Mouse (Mus musculus): ENCODE measurements around the gene Itih2. TPM values are rescaled to one million over a fixed set of nuclear protein-coding genes. Genes with fewer than 3 reads are reported as not detected.
A peak's percentile ranks its signal among the peaks of the same experiment; 100 is the strongest.

The Itih2 gene
- polyA plus RNA-seq, 1 experiment from 2014 or later: 0.41 TPM

GRCm38 (mm10) chr2:10100471-10100870 is 30.7 kb downstream of the Itih2 start:
- Histone ChIP-seq H3K27me3 (no peaks in the 10 kb centered on the region), H3K4me3 (no peak overlapping the region), H3K9ac (no peak overlapping the region), H3K9me3 (replicated peaks) (no peaks in the 10 kb centered on the region), H3K4me1 (no peaks in the 10 kb centered on the region), H3K4me2 (no peak overlapping the region), H3K36me3 (ENCODE audit: poor library complexity, severe bottlenecking) (no peaks in the 10 kb centered on the region), H3K27ac (no peak overlapping the region)
- ATAC-seq: no peak
- 59% methylated on average over 2 of the region's 2 CpGs for WGBS

- H3K27ac ChIP-seq: no peak overlapping the region
- no peak overlapping the region for H3K4me3 ChIP-seq
- WGBS: 39% methylated on average over 9 of the region's 9 CpGs
- no peaks in the 10 kb centered on the region for H3K4me1 ChIP-seq
- peak; percentile 50 for ATAC-seq
- peaks cover 4% of the 10 kb centered on the region for H3K36me3 ChIP-seq (ENCODE audit: poor library complexity, severe bottlenecking)
- H3K4me2 ChIP-seq: no peak overlapping the region
- no peaks in the 10 kb centered on the region for H3K9me3 ChIP-seq (replicated peaks)
- H3K9ac ChIP-seq: no peak overlapping the region
- no peaks in the 10 kb centered on the region for H3K27me3 ChIP-seq
Measured at GRCm38 (mm10) chr2:10098598-10099215, 32.5 kb downstream of the Itih2 start.

GRCm38 (mm10) chr2:10094327-10095100 is 36.7 kb downstream of the Itih2 start:
- Histone ChIP-seq H3K9ac (no peak overlapping the region), H3K4me1 (no peaks in the 10 kb centered on the region), H3K36me3 (ENCODE audit: poor library complexity, severe bottlenecking) (peaks cover 42% of the 10 kb centered on the region), H3K4me3 (no peak overlapping the region), H3K27ac (no peak overlapping the region), H3K9me3 (replicated peaks) (no peaks in the 10 kb centered on the region), H3K27me3 (no peaks in the 10 kb centered on the region), H3K4me2 (no peak overlapping the region)
- 90% methylated on average over 14 of the region's 14 CpGs for WGBS
- ATAC-seq: no peak

- no peaks in the 10 kb centered on the region for H3K27me3 ChIP-seq
Measured at GRCm38 (mm10) chr2:10087256-10087850, 43.8 kb downstream of the Itih2 start.

GRCm38 (mm10) chr2:10082737-10083136 is 48.5 kb downstream of the Itih2 start:
- no peak for ATAC-seq
- WGBS: 100% methylated on average over 1 of the region's 1 CpGs

More at GRCm38 (mm10) chr2:10087256-10087850, 43.8 kb downstream of the Itih2 start:
- Histone ChIP-seq H3K9ac (no peak overlapping the region), H3K9me3 (replicated peaks) (no peaks in the 10 kb centered on the region), H3K4me3 (no peak overlapping the region), H3K27ac (no peak overlapping the region), H3K36me3 (ENCODE audit: poor library complexity, severe bottlenecking) (peaks cover 69% of the 10 kb centered on the region), H3K4me2 (no peak overlapping the region), H3K4me1 (0 out of 2 replicates have a peak, but pooled peaks cover 6% of the 10 kb centered on the region)
- WGBS: 87% methylated on average over 8 of the region's 8 CpGs
- ATAC-seq: no peak

GRCm38 (mm10) chr2:10081453-10082080 is 49.6 kb downstream of the Itih2 start:
- H3K27ac ChIP-seq: no peak overlapping the region
- no peaks in the 10 kb centered on the region for H3K27me3 ChIP-seq
- peak overlapping the region; percentile 89 for H3K4me3 ChIP-seq
- H3K36me3 ChIP-seq (ENCODE audit: poor library complexity, severe bottlenecking): peaks cover 21% of the 10 kb centered on the region; the same call in 1 of the 2 replicates
- WGBS: 88% methylated on average over 5 of the region's 5 CpGs
- H3K9ac ChIP-seq: peak overlapping the region; percentile 95
- H3K4me1 ChIP-seq: peaks cover 36% of the 10 kb centered on the region
- no peaks in the 10 kb centered on the region for H3K9me3 ChIP-seq (replicated peaks)
- H3K4me2 ChIP-seq: peak overlapping the region; percentile 79
- no peak for ATAC-seq

More at GRCm38 (mm10) chr2:10082737-10083136, 48.5 kb downstream of the Itih2 start:
- H3K4me1 ChIP-seq: peaks cover 33% of the 10 kb centered on the region
- no peak overlapping the region for H3K27ac ChIP-seq
- H3K4me3 ChIP-seq: no peak overlapping the region
- H3K9ac ChIP-seq: no peak overlapping the region
- no peak overlapping the region for H3K4me2 ChIP-seq
- no peaks in the 10 kb centered on the region for H3K27me3 ChIP-seq
- no peaks in the 10 kb centered on the region for H3K9me3 ChIP-seq (replicated peaks)
- peaks cover 32% of the 10 kb centered on the region; the same call in 1 of the 2 replicates for H3K36me3 ChIP-seq (ENCODE audit: poor library complexity, severe bottlenecking)

GRCm38 (mm10) chr2:10080310-10081010 is 50.7 kb downstream of the Itih2 start, which contains the start of the genes Atp5c1 and Kin:
Gene Atp5c1 (minus strand): TSS chr2:10080510.
Gene Kin (plus strand): TSS chr2:10080593.
- H3K4me2 ChIP-seq: peak within 1 kb of the TSS; percentile 79
- H3K9ac ChIP-seq: peak within 1 kb of the TSS; percentile 95
- H3K27ac ChIP-seq: peak within 1 kb of the TSS; percentile 91
- ATAC-seq: peak; percentile 99
- H3K4me1 ChIP-seq: peaks cover 36% of the 10 kb centered on the region
- H3K4me3 ChIP-seq: peak within 1 kb of the TSS; percentile 89
- H3K27me3 ChIP-seq: no peaks in the 10 kb centered on the region
- H3K36me3 ChIP-seq (ENCODE audit: poor library complexity, severe bottlenecking): peaks cover 14% of the 10 kb centered on the region; the same call in 1 of the 2 replicates
- no peaks in the 10 kb centered on the region for H3K9me3 ChIP-seq (replicated peaks)
- under 1% methylated on average over 61 of the region's 61 CpGs for WGBS

- no peak for ATAC-seq
- peak overlapping the region; percentile 79 for H3K4me2 ChIP-seq
Measured at GRCm38 (mm10) chr2:10079745-10080309, 51.4 kb downstream of the Itih2 start.

GRCm38 (mm10) chr2:10076675-10077074 is 54.5 kb downstream of the Itih2 start:
- H3K36me3 ChIP-seq (ENCODE audit: poor library complexity, severe bottlenecking): peaks cover 7% of the 10 kb centered on the region
- H3K27me3 ChIP-seq: no peaks in the 10 kb centered on the region
- peaks cover 26% of the 10 kb centered on the region for H3K4me1 ChIP-seq
- no peak overlapping the region for H3K9ac ChIP-seq
- H3K9me3 ChIP-seq (replicated peaks): no peaks in the 10 kb centered on the region
- no peak overlapping the region for H3K4me2 ChIP-seq
- ATAC-seq: no peak
- no peak overlapping the region for H3K4me3 ChIP-seq
- WGBS: 91% methylated on average over 8 of the region's 8 CpGs
- H3K27ac ChIP-seq: no peak overlapping the region

More at GRCm38 (mm10) chr2:10079745-10080309, 51.4 kb downstream of the Itih2 start:
- H3K9me3 ChIP-seq (replicated peaks): no peaks in the 10 kb centered on the region
- peak overlapping the region; percentile 89 for H3K4me3 ChIP-seq
- peak overlapping the region; percentile 95 for H3K9ac ChIP-seq
- H3K27me3 ChIP-seq: no peaks in the 10 kb centered on the region
- H3K36me3 ChIP-seq (ENCODE audit: poor library complexity, severe bottlenecking): peaks cover 11% of the 10 kb centered on the region; the same call in 1 of the 2 replicates
- WGBS: under 1% methylated on average over 28 of the region's 28 CpGs
- peak overlapping the region; percentile 91 for H3K27ac ChIP-seq
- H3K4me1 ChIP-seq: peaks cover 36% of the 10 kb centered on the region

- H3K9ac ChIP-seq: no peak overlapping the region
- H3K9me3 ChIP-seq (replicated peaks): no peaks in the 10 kb centered on the region
- peaks cover 20% of the 10 kb centered on the region for H3K4me1 ChIP-seq
- H3K27me3 ChIP-seq: no peaks in the 10 kb centered on the region
- H3K36me3 ChIP-seq (ENCODE audit: poor library complexity, severe bottlenecking): peaks cover 7% of the 10 kb centered on the region
- 82% methylated on average over 7 of the region's 7 CpGs for WGBS
- H3K4me2 ChIP-seq: no peak overlapping the region
- ATAC-seq: 0 out of 2 replicates have a peak, but pooled peaks have one; percentile 25
- H3K27ac ChIP-seq: no peak overlapping the region
- no peak overlapping the region for H3K4me3 ChIP-seq
Measured at GRCm38 (mm10) chr2:10074470-10074869, 56.7 kb downstream of the Itih2 start.

GRCm38 (mm10) chr2:10071751-10072150 is 59.4 kb downstream of the Itih2 start:
- 93% methylated on average over 7 of the region's 7 CpGs for WGBS
- Histone ChIP-seq H3K27ac (no peak overlapping the region), H3K27me3 (no peaks in the 10 kb centered on the region), H3K4me2 (no peak overlapping the region), H3K4me1 (no peaks in the 10 kb centered on the region), H3K4me3 (no peak overlapping the region), H3K36me3 (ENCODE audit: poor library complexity, severe bottlenecking) (peaks cover 30% of the 10 kb centered on the region), H3K9me3 (replicated peaks) (no peaks in the 10 kb centered on the region), H3K9ac (no peak overlapping the region)
- no peak for ATAC-seq
